Mouse (Mus musculus): ENCODE data around the gene Nodal.
A peak's percentile ranks its signal among the peaks of the same experiment; 100 is the strongest.
"Not testable (repeated sequence)": the region's sequence is repeated elsewhere in the genome, so short reads cannot be mapped to it uniquely, and the experiment has no call there.

The Nodal gene

GRCm38 (mm10) chr10:61431375-61431774, 13.6 kb downstream of the Nodal start:
- DNase-seq (ENCODE audit: low spot score): no peak

GRCm38 (mm10) chr10:61440202-61440800, 22.5 kb downstream of the Nodal start:
- no peak for DNase-seq (ENCODE audit: low spot score)

- no peak for DNase-seq (ENCODE audit: low spot score)
Measured at GRCm38 (mm10) chr10:61443456-61443855, 25.7 kb downstream of the Nodal start.

GRCm38 (mm10) chr10:61443876-61444275, 26.1 kb downstream of the Nodal start:
- DNase-seq (ENCODE audit: low spot score): no peak

- DNase-seq (ENCODE audit: low spot score): no peak
Measured at GRCm38 (mm10) chr10:61445016-61445415, 27.2 kb downstream of the Nodal start.

GRCm38 (mm10) chr10:61447581-61448353, 30.0 kb downstream of the Nodal start:
- no peak for DNase-seq (ENCODE audit: low spot score)

- peak; percentile 37 for DNase-seq (ENCODE audit: low spot score)
Measured at GRCm38 (mm10) chr10:61448834-61449233, 31.1 kb downstream of the Nodal start.

- DNase-seq (ENCODE audit: low spot score): peak; percentile 35
Measured at GRCm38 (mm10) chr10:61451463-61451930, 33.7 kb downstream of the Nodal start.

GRCm38 (mm10) chr10:61451931-61452617, 34.3 kb downstream of the Nodal start:
- peak; percentile 40 for DNase-seq (ENCODE audit: low spot score)

- DNase-seq (ENCODE audit: low spot score): peak; percentile 99
Measured at GRCm38 (mm10) chr10:61452645-61453044, 34.9 kb downstream of the Nodal start, which contains the start of gene Eif4ebp2. Eif4ebp2 (minus strand) TSS chr10:61452661.

- not testable (repeated sequence) for DNase-seq (ENCODE audit: low spot score)
Measured at GRCm38 (mm10) chr10:61453171-61453570, 35.4 kb downstream of the Nodal start.

- no peak for DNase-seq (ENCODE audit: low spot score)
Measured at GRCm38 (mm10) chr10:61457182-61457581, 39.4 kb downstream of the Nodal start.

- DNase-seq (ENCODE audit: low spot score): peak; percentile 61
Measured at GRCm38 (mm10) chr10:61465009-61465408, 47.2 kb downstream of the Nodal start.

- DNase-seq (ENCODE audit: low spot score): no peak
Measured at GRCm38 (mm10) chr10:61466242-61466641, 48.5 kb downstream of the Nodal start.

GRCm38 (mm10) chr10:61466873-61467272, 49.1 kb downstream of the Nodal start:
- no peak for DNase-seq (ENCODE audit: low spot score)

GRCm38 (mm10) chr10:61468900-61469299, 51.1 kb downstream of the Nodal start:
- no peak for DNase-seq (ENCODE audit: low spot score)

GRCm38 (mm10) chr10:61473640-61474039, 55.9 kb downstream of the Nodal start:
- DNase-seq (ENCODE audit: low spot score): no peak

GRCm38 (mm10) chr10:61474344-61474743, 56.6 kb downstream of the Nodal start:
- DNase-seq (ENCODE audit: low spot score): no peak
